Comparison of ENCODE assay signal across 15 mouse cellular contexts in genomic region chr14:95434250-95434649, GRCm38 (mm10).
"Had no signal": no experiment of that assay in that cellular context is flagged by ENCODE, and none has a peak within 500 bp of the region (broad histone marks: within the 10 kb centered on the region; RNA-seq: fewer than 3 reads in every experiment).

No protein-coding gene starts in this region.

- DNase-seq: kidney, adult 8-10 months; kidney, postnatal 4 days; left cerebral cortex, postnatal 4 days; lung, adult 18-20 months; lung, postnatal 36 days; right cerebral cortex, postnatal 4 days; spleen, adult 18-20 months; thymus, postnatal 36 days had no signal

- H3K4me1 ChIP-seq: limb, embryonic 13.5 days; midbrain, embryonic 13.5 days; stomach, embryonic 15.5 days had no signal

- H3K36me3 ChIP-seq: limb, embryonic 13.5 days; midbrain, embryonic 13.5 days; stomach, embryonic 15.5 days had no signal

- ATAC-seq: intestine, postnatal 0 days; midbrain, embryonic 13.5 days had no signal

- H3K27me3 ChIP-seq: limb, embryonic 13.5 days; midbrain, embryonic 13.5 days; stomach, embryonic 15.5 days had no signal

- H3K4me3 ChIP-seq: layer of hippocampus, adult 2 months; limb, embryonic 13.5 days; midbrain, embryonic 13.5 days; stomach, embryonic 15.5 days had no signal

- H3K9me3 ChIP-seq: limb, embryonic 13.5 days; midbrain, embryonic 13.5 days; stomach, embryonic 15.5 days had no signal

- H3K9ac ChIP-seq: limb, embryonic 13.5 days; liver, embryonic 14.5 days; midbrain, embryonic 13.5 days; stomach, embryonic 15.5 days had no signal

- H3K27ac ChIP-seq: kidney, postnatal 0 days; layer of hippocampus, adult 2 months; limb, embryonic 13.5 days; liver, embryonic 14.5 days; midbrain, embryonic 13.5 days; stomach, embryonic 15.5 days had no signal

- H3K4me2 ChIP-seq: limb, embryonic 13.5 days; midbrain, embryonic 13.5 days; stomach, embryonic 15.5 days had no signal
